Mouse (Mus musculus): ENCODE data around the gene Ripor2.
A peak's percentile ranks its signal among the peaks of the same experiment; 100 is the strongest.
"Not testable (repeated sequence)": the region's sequence is repeated elsewhere in the genome, so short reads cannot be mapped to it uniquely, and the experiment has no call there.

The Ripor2 gene

GRCm38 (mm10) chr13:24716441-24716840 is 134.5 kb downstream of the Ripor2 start:
- DNase-seq, result no peak

- no peak for DNase-seq
These were observed 135.7 kb downstream of the Ripor2 start for GRCm38 (mm10) chr13:24717677-24718076.

GRCm38 (mm10) chr13:24721502-24721901 is 139.5 kb downstream of the Ripor2 start:
- DNase-seq, result no peak

- DNase-seq, result no peak
These were observed 141.9 kb downstream of the Ripor2 start for GRCm38 (mm10) chr13:24723699-24724394.

DNA sequence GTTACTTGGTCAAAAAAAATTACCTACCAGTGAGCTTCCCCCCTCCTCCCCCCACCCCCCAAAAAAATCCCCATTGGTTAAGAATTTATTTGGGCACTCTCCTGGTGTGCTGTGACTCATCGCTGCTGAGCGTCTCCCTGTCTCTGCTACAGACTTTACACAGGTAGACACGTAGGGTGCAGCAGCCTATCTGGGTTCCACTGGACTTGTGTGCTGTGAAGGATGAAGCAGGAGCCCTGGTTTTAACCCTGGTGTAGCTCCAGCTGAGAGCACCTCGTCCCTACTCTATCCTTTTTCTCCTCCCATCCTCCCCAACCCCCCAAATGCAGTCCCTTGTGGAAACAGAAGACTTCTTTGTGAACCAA is 142.4 kb downstream of the Ripor2 start:
- no peak for DNase-seq

DNA sequence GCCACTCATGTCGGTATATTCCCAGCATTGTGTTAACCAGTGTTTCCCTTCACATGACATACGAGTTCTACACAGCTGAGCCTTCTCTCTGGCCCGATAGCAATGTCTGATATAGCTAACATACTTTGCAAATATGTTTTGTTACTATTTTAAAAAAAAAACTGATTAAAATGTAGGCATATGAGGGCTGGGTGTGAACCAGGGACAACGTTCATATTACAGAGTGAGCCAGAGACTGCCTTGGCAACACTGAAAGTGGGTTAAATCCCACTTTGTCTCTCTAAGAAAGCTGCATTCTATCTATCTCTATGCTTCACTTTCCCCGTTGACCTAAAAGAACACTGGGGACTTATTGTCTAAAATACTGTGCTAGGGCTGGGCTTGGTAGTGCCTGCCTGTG is 147.1 kb downstream of the Ripor2 start:
- no peak for DNase-seq

- DNase-seq, result no peak
These were observed 152.5 kb downstream of the Ripor2 start for GRCm38 (mm10) chr13:24734502-24734901.

DNA sequence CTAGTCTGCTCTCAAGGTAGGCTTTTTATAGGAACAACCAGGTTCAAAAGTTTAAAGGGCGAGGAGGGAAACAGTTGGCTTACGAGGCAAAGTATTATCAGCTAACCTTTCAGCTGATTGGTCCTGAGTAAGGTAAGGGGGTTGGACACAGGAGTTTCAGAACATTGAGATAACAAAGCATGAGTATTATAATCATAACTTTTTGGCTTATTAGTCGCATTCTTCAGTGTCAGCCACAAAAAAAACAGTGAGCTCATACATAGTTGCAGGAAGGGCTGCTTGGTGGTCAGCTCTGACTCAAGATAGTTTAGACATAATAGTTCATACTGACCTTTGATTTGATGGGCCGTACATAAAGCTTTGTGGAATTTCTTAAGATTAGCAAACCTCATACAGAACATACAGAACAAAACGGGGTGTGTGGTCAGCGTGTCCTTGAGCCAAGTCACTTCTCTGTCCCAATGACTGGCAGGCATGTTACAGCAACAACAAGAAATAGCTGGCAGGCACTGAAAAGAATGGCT is 153.7 kb downstream of the Ripor2 start:
- DNase-seq, result no peak

DNA sequence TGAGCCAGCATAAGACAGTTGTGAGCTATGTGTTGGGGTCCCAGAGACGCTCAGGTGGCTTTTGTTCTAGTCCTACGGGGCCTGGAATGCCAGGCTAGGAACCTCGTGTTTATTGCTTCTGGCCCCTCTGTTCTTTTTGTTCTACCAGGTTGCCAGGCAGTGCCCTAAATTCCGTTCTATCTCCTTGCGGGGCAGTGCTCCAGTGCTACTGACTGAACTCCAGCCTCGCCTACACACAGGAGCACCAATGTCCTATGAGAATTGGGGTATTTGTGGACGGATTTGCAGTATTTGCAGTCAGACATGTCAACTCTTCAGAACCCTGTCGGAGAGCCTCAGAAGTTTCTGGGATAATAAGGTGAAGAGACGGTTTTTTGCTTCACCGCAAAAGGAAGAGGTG is 159.0 kb downstream of the Ripor2 start, which contains the start of gene Armh2:
Armh2 (plus strand) TSS at position 205 of the 400 bp plus-strand sequence.
- DNase-seq, result no peak

DNA sequence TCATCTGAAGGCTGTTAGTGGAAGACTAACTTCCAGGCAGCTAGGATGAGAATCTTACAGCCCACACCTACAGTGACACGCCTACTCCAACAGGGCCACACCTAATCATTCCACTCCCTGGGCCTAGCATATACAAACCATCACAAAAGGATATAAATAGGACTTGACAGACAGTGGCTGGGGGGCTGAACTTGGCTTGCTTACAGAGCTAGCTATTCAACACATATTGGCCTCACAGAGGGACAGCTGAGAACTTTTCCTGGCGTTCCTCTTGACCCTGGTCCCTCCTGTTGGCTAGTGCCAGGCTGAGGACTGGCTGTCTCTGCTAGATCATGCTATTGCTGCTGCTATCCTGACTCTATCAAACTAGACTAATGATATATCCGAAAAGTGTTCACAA is 165.8 kb downstream of the Ripor2 start:
- DNase-seq, result peak; percentile 10 to 29

- DNase-seq, result no peak
These were observed 168.8 kb downstream of the Ripor2 start for GRCm38 (mm10) chr13:24750807-24751206.

DNA sequence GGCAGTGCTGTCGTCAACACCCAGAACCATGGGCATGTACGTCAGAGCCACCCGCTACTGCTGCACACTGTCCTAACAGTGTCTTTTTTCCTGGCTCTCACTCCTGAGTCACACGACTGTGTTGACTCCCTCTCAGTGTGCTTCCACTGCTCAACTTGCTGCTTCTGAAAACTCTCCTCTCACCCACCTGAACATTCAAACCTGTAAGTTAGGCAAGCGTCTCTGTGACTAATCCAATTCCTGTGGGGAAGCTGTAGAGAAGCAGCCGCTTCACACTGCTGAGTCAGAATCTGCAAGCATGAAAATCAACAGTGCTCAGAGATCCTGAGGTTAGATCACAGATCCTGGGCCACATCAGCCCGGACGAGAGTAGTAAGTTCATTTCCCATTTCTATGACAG is 169.4 kb downstream of the Ripor2 start:
- DNase-seq, result no peak

DNA sequence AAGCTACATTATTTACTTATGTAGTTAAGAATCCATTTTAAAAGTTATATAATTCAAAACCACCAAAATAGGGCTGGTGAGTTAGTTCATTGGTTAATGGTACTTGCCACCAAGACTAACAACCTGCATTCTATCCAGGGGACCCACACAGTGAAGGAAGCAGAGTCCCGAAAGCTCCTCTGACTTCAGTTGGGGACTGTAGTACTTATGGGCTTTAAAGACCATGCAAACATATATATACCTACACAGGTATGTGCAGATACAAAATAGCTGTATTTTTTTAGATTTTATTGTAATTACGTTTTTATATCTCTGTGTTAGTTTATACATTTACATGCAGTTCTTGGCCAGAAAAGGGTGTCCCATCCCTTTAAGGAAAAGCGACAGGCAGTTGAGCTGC is 174.8 kb downstream of the Ripor2 start:
- DNase-seq, result no peak

DNA sequence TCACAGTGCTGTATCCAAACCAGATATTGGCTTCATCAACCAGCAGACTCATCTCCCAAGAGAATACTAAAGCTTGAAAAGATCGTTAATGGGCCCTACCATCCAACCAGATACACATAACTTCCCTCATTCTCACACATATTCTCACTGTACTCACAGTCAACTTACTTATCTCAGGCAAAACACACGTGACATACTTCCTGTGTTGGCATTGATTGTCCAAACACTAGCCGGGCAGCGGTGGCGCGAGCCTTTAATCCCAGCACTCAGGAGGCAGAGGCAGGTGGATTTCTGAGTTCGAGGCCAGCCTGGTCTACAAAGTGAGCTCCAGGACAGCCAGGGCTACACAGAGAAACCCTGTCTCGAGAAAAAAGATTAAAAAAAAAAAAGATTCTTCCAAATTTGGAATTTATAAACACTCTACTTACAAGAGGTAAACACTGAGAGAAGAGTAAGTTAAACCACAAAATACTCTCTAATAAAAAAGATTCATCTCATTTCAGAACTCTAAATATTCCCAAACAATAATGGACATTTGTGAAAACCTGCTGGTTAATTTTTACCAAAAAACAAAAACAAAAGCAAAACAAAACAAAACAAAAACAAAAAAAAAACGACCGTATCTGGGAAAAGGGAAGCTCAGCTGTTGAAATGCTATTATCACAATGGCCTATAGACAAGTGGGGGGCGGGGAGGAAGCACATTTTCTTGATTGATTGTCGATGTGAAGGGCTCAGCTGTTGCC is 176.0 kb downstream of the Ripor2 start:
- no peak for DNase-seq

DNA sequence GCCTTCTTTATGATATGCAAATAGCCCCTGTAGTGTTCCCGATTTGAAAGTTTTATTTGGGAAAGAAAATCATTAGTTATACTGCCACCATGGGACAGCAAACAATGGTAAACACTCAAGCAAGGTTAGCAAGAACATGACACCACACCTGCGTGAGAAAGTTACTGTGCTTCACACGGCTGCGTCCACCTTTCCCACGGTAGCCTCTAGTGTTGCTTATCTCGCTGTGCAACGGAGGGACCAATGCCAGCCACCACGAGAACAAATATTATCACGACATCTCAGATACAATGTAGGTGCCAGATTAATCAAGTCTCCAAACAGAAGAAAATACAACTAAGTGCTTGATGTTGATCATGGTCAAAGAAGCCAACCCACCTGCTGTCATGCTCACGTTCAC is 177.5 kb downstream of the Ripor2 start:
- DNase-seq, result no peak

DNA sequence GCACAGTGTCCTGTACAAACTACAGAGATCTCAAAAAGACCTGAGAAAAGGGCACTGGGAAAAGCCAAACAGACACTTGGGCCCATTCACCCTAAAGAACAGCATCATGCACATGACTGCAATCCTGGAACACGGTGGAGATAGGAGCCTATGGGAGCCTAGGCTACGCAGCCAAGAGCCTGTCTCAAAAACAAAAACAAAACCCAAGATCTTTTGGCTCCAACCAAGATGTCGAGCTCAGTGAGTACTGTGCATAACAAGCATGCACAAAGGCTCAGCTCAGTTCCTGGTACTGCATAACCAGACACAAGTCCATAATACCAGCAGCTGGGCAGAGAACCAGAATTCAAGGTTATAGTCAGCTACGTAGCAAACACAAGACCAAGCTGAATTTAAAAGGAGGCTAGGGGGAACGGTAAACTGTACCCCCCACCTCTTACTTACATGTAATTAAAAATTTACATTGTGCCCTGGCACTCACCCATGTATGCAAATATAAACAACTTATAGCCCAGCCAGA is 178.4 kb downstream of the Ripor2 start:
- DNase-seq, result no peak

DNA sequence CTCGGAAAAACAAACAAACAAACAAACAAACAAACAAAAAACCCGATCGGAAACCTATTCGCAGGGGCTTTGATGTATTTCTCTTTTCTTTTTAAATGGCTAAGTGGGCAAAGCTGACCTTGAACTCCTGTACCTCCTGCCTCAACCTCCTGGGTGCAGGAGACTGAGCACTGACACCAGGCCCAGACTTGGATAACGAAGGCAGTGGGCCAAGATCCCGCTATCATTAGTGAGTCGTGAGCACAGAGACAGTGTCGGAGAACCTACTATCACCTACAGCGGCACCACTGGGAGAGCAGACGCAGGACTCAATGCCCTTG is 179.1 kb downstream of the Ripor2 start:
- no peak for DNase-seq

DNA sequence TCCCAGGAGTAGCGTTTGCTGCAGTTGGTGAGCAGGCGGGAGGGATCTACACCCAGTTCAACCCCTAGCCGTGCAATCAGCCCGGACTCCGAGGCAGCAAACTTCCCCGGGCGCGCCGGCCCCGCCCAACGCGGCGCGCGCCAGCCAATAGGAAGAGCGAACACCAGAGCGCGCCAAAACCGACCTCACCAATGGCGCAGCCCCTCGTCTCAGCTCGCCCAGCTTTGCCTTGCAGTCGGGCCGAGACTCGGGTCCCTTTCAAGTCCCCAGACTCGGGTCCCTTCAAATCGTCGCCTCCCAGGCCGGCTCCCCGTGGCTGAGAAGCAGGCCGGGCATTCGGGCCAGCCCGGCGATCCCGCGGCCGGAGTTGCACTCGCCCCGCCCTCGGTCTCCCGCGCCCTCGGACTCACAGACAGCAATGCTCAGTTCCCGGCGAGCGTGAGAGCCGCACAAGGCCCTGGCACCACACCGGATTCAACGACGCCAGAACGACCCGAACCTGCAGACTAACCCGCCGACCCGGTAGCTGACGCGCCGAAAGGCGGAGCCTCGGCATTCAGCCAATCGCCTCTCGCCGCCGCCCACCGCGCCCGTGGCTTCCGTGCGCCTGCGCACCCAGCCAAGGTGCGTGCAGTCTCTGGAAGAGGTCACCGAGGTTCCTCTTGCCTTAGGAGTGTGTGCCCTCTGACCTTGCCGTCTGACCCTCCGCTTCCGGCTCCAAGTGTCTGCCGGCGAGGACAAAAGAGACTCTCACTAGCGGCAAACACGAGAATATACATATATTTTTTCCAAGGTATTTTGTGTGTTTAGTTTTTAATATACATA is 179.6 kb downstream of the Ripor2 start, which contains the start of gene Gmnn:
Gmnn (minus strand) TSS at position 521 of the 825 bp plus-strand sequence.
- peak; percentile 92 for DNase-seq

GRCm38 (mm10) chr13:24762254-24762653 is 180.3 kb downstream of the Ripor2 start:
- no peak for DNase-seq

DNA sequence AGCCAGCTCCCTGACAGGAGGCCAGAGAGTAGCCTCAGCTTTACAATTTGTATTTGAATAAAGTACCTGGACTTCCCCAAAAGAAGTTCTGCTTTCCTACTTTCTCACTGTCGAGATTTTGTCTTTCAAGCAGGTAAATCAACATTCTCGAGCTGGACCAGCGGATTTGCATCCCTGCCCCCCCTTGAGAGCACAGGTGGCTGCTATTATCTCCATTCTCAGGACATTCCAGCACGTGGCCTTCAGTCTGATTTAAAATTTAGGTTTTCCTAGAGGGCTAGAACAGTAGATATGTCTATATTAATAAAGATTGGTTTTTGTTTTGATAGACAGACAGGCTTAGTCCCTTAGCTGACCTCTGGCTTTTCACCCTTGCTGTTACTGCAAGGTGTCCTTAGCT is 185.8 kb downstream of the Ripor2 start:
- not testable (repeated sequence) for DNase-seq

DNA sequence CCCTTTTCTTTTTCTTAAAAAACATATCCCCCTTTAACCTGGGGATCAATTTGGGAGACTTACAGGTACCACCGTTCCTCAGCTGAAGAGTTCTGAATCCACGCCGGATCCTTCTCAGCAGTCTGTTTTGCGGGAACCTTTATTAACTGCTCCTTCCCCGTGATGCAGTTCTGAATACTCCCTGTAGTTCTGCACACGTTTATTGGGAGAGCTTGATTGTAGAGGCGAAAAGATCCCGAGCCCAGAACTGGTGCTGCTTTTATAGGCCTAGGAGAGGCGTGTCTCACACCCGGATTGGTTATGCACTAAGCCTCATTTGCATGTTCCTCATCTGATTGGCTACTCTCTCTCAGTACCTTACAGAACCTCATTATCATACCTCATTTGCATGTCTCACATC is 189.5 kb downstream of the Ripor2 start:
- not testable (repeated sequence) for DNase-seq

- peak in 1 of 2 experiments; percentile 65 for DNase-seq
These were observed 194.3 kb downstream of the Ripor2 start for GRCm38 (mm10) chr13:24776146-24776844.

GRCm38 (mm10) chr13:24778026-24778425 is 196.0 kb downstream of the Ripor2 start:
- no peak for DNase-seq
